Mouse (Mus musculus): ENCODE results near the gene Fcho1. TPM values are rescaled to one million over a fixed set of nuclear protein-coding genes. Genes with fewer than 3 reads are reported as not detected.

Fcho1 gene
- polyA plus RNA-seq, 1 experiment from 2014 or later = 38.4 TPM

GRCm38 (mm10) chr8:71693166-71694041 lies 32.1 kb downstream of the Fcho1 start:
- Histone ChIP-seq H3K4me2 (replicated peaks) (peak overlapping the region; percentile 33), H3K9ac (no peak overlapping the region), H3K4me1 (peaks cover 6% of the 10 kb centered on the region; the same call in 1 of the 2 replicates), H3K36me3 (no peaks in the 10 kb centered on the region), H3K4me3 (0 out of 2 replicates have a peak overlapping the region, but pooled peaks have one; percentile 14), H3K9me3 (no peaks in the 10 kb centered on the region), H3K27ac (no peak overlapping the region), H3K27me3 (replicated peaks) (peaks cover 89% of the 10 kb centered on the region)
- ATAC-seq (ENCODE audit: low FRiP score, low read depth) = no peak; the same call in 1 of the 2 replicates
- WGBS = 10% methylated on average over 68 of the region's 68 CpGs

DNA sequence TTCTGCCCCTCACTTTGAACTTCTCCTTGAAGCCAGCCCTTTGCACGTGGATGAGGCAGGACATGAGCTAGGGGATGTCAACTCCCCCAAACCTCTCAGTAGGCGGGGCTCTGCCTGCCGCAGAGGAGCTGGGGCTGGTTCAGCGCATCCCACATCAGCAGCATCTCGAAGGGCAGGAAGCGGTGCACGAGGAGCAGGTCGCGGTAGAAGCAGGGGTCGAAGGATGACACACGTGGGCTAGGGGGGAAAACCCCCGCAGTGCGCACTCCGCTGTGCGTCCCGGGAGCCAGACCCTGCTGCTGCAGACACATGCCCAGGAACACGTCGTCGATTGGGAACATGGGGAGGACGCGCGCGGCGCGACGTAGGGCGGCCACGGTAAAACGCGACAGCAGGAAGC lies 33.0 kb downstream of the Fcho1 start:
- Histone ChIP-seq H3K36me3 (no peaks in the 10 kb centered on the region), H3K27me3 (replicated peaks) (peaks cover 89% of the 10 kb centered on the region), H3K9me3 (no peaks in the 10 kb centered on the region), H3K4me3 (no peak overlapping the region), H3K27ac (no peak overlapping the region), H3K4me2 (replicated peaks) (no peak overlapping the region), H3K4me1 (peaks cover 6% of the 10 kb centered on the region; the same call in 1 of the 2 replicates), H3K9ac (no peak overlapping the region)
- 6% methylated on average over 30 of the region's 30 CpGs for WGBS
- no peak for ATAC-seq (ENCODE audit: low FRiP score, low read depth)

GRCm38 (mm10) chr8:71689028-71689427 lies 36.5 kb downstream of the Fcho1 start, which contains the start of gene Insl3:
Gene Insl3 (plus strand): TSS chr8:71689214.
- no peaks in the 10 kb centered on the region for H3K9me3 ChIP-seq
- H3K27ac ChIP-seq = no peak within 1 kb of the TSS
- H3K4me3 ChIP-seq = no peak within 1 kb of the TSS
- no peaks in the 10 kb centered on the region for H3K36me3 ChIP-seq
- H3K9ac ChIP-seq = no peak within 1 kb of the TSS
- ATAC-seq (ENCODE audit: low FRiP score, low read depth) = no peak
- 2% methylated on average over 33 of the region's 33 CpGs for WGBS
- H3K4me2 ChIP-seq (replicated peaks) = peak within 1 kb of the TSS; percentile 20; the same call in 1 of the 2 replicates
- peaks cover 100% of the 10 kb centered on the region for H3K27me3 ChIP-seq (replicated peaks)
- peaks cover 16% of the 10 kb centered on the region for H3K4me1 ChIP-seq

DNA sequence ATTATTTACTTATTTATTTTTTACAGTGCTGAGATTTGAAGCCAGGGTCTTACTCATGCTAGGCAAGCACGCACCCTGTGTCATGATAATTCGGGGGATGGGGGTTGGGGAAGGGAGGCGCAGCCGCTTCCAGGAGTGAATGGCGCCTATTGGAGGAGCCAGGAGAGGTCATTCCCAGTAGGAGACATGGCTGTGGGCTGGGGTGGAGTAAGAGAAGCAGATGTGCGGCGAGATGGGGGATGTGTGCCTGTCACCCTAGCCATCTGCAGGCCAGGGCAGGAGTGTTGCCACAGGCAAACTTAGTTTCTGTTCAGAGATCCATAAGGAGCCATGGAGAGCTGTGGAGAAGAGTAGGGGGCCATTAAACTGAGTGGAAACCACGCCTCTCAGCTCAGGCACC lies 37.9 kb downstream of the Fcho1 start:
- 1% methylated on average over 8 of the region's 8 CpGs for WGBS

GRCm38 (mm10) chr8:71686143-71686734 lies 39.3 kb downstream of the Fcho1 start:
- ATAC-seq (ENCODE audit: low FRiP score, low read depth) = peak; percentile 49
- peak overlapping the region; percentile 30 for H3K4me3 ChIP-seq
- no peak overlapping the region for H3K9ac ChIP-seq
- peak overlapping the region; percentile 54 for H3K4me2 ChIP-seq (replicated peaks)
- H3K27ac ChIP-seq = no peak overlapping the region
- H3K4me1 ChIP-seq = peaks cover 13% of the 10 kb centered on the region; the same call in 1 of the 2 replicates
- WGBS = under 1% methylated on average over 23 of the region's 23 CpGs
- H3K9me3 ChIP-seq = no peaks in the 10 kb centered on the region
- H3K27me3 ChIP-seq (replicated peaks) = peaks cover 100% of the 10 kb centered on the region
- no peaks in the 10 kb centered on the region for H3K36me3 ChIP-seq

More for the DNA sequence above, 37.9 kb downstream of the Fcho1 start:
- Histone ChIP-seq H3K27ac (no peak overlapping the region), H3K27me3 (replicated peaks) (peaks cover 100% of the 10 kb centered on the region), H3K4me1 (peaks cover 10% of the 10 kb centered on the region; the same call in 1 of the 2 replicates), H3K36me3 (no peaks in the 10 kb centered on the region), H3K4me2 (replicated peaks) (no peak overlapping the region), H3K4me3 (no peak overlapping the region), H3K9ac (no peak overlapping the region), H3K9me3 (no peaks in the 10 kb centered on the region)
- ATAC-seq (ENCODE audit: low FRiP score, low read depth) = no peak

DNA sequence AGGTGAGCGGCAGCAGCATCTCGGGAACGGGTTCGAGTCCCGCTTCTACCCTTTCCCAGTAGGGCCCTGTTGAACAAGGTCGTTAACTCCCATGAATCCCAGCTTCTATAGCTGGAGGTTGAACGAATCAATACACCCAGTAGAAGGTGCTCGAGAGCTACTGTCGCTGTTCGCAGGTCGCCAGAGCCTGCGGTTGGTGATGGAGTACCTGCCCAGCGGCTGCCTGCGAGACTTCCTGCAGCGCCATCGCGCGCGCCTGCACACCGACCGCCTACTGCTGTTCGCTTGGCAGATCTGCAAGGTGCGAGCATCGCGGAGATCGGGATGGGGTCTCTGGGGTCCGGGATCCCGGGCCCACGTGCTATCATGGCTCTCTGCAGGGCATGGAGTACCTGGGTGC lies 39.9 kb downstream of the Fcho1 start:
- Histone ChIP-seq H3K4me1 (peaks cover 13% of the 10 kb centered on the region; the same call in 1 of the 2 replicates), H3K4me2 (replicated peaks) (peak overlapping the region; percentile 54), H3K9ac (no peak overlapping the region), H3K27me3 (replicated peaks) (peaks cover 100% of the 10 kb centered on the region), H3K36me3 (no peaks in the 10 kb centered on the region), H3K27ac (no peak overlapping the region), H3K4me3 (peak overlapping the region; percentile 30), H3K9me3 (no peaks in the 10 kb centered on the region)
- WGBS = 2% methylated on average over 29 of the region's 29 CpGs
- ATAC-seq (ENCODE audit: low FRiP score, low read depth) = peak; percentile 34

DNA sequence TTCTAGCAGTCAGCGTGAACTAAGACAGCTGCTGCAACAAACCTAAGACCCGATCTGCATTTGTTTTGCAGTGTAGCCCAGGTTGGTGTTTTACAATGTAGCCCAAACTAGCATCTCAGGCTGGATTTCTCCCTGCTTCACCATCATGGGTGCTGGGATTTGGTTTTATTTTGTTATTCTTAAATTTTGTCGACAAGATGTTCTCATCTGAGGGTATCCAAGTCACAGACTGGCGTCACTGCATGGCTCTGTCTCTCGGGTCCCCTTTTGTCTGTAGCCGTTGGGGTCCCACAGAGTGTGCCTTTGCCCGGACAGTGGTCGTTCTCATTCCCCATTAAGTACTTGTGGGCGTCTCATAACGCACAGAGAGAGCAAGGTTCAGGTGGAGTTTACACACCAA lies 40.8 kb downstream of the Fcho1 start:
- H3K9me3 ChIP-seq = no peaks in the 10 kb centered on the region
- no peak overlapping the region for H3K4me2 ChIP-seq (replicated peaks)
- ATAC-seq (ENCODE audit: low FRiP score, low read depth) = no peak
- H3K4me1 ChIP-seq = peaks cover 13% of the 10 kb centered on the region
- H3K4me3 ChIP-seq = no peak overlapping the region
- H3K27me3 ChIP-seq (replicated peaks) = peaks cover 100% of the 10 kb centered on the region
- 9% methylated on average over 10 of the region's 10 CpGs for WGBS
- no peak overlapping the region for H3K27ac ChIP-seq
- H3K9ac ChIP-seq = no peak overlapping the region
- no peaks in the 10 kb centered on the region for H3K36me3 ChIP-seq

DNA sequence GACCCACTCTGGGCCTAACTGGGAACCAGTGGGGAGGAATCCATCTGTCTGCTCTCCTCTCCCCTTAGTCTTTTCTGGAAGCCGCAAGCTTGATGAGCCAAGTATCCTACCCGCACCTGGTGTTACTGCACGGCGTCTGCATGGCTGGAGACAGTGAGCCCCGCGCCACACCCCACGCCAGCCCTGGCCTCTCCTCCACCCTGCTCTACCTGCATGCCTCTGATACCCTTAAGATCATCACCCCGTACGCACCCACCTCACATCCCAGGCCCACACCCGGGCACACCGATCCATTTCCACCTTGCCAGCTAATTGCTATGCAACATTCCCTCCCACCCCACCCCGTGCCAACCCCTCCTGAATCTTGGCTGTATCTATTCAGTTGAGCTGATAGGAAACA lies 42.7 kb downstream of the Fcho1 start:
- Histone ChIP-seq H3K4me1 (peaks cover 18% of the 10 kb centered on the region), H3K27ac (no peak overlapping the region), H3K27me3 (replicated peaks) (peaks cover 100% of the 10 kb centered on the region), H3K9me3 (no peaks in the 10 kb centered on the region), H3K4me2 (replicated peaks) (no peak overlapping the region), H3K9ac (no peak overlapping the region), H3K36me3 (no peaks in the 10 kb centered on the region), H3K4me3 (no peak overlapping the region)
- ATAC-seq (ENCODE audit: low FRiP score, low read depth) = no peak
- 59% methylated on average over 12 of the region's 12 CpGs for WGBS

- H3K9ac ChIP-seq = no peak overlapping the region
- no peak for ATAC-seq (ENCODE audit: low FRiP score, low read depth)
- H3K4me2 ChIP-seq (replicated peaks) = no peak overlapping the region
- H3K4me3 ChIP-seq = peak overlapping the region; percentile 3; the same call in 1 of the 2 replicates
- WGBS = 4% methylated on average over 18 of the region's 18 CpGs
- no peaks in the 10 kb centered on the region for H3K9me3 ChIP-seq
- peaks cover 100% of the 10 kb centered on the region for H3K27me3 ChIP-seq (replicated peaks)
- H3K4me1 ChIP-seq = peaks cover 16% of the 10 kb centered on the region
- H3K27ac ChIP-seq = no peak overlapping the region
- H3K36me3 ChIP-seq = no peaks in the 10 kb centered on the region
These were observed 44.1 kb downstream of the Fcho1 start for GRCm38 (mm10) chr8:71681369-71681915.

DNA sequence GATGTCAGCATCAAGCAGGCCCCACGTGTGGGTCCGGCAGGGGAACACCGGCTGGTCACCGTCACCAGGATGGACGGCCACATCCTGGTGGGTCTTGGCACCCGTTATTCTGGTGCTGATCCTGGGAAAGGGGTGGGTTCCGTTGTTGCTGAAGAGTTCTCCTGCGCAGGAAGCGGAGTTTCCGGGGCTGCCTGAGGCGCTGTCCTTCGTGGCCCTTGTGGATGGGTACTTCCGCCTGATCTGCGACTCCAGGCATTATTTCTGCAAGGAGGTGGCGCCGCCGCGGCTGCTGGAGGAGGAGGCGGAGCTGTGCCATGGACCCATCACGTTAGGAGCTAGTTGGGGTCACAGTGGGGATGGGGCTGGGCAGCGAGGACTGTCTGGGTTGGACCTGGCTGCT lies 45.0 kb downstream of the Fcho1 start:
- no peaks in the 10 kb centered on the region for H3K36me3 ChIP-seq
- H3K27ac ChIP-seq = no peak overlapping the region
- ATAC-seq (ENCODE audit: low FRiP score, low read depth) = no peak
- no peaks in the 10 kb centered on the region for H3K9me3 ChIP-seq
- no peak overlapping the region for H3K9ac ChIP-seq
- peak overlapping the region; percentile 7; the same call in 1 of the 2 replicates for H3K4me3 ChIP-seq
- peak overlapping the region; percentile 28; the same call in 1 of the 2 replicates for H3K4me2 ChIP-seq (replicated peaks)
- peaks cover 100% of the 10 kb centered on the region for H3K27me3 ChIP-seq (replicated peaks)
- peaks cover 12% of the 10 kb centered on the region; the same call in 1 of the 2 replicates for H3K4me1 ChIP-seq
- 4% methylated on average over 21 of the region's 21 CpGs for WGBS

GRCm38 (mm10) chr8:71679550-71680168 lies 45.9 kb downstream of the Fcho1 start:
- Histone ChIP-seq H3K4me2 (replicated peaks) (peak overlapping the region; percentile 53), H3K36me3 (no peaks in the 10 kb centered on the region), H3K9me3 (no peaks in the 10 kb centered on the region), H3K4me3 (0 out of 2 replicates have a peak overlapping the region, but pooled peaks have one; percentile 11), H3K27ac (no peak overlapping the region), H3K27me3 (replicated peaks) (peaks cover 97% of the 10 kb centered on the region), H3K4me1 (peaks cover 12% of the 10 kb centered on the region; the same call in 1 of the 2 replicates), H3K9ac (peak overlapping the region; percentile 45; the same call in 1 of the 2 replicates)
- 4% methylated on average over 46 of the region's 46 CpGs for WGBS
- ATAC-seq (ENCODE audit: low FRiP score, low read depth) = no peak
